Mouse (Mus musculus) E14TG2a.4 (cell line): ENCODE measurements around the gene Triobp.

Source experiments
- CTCF ChIP-seq: conservative IDR thresholded peaks from 2 replicates; pipeline ENCODE4 v1.5.1; 2014; ENCODE audit warnings: low read length
- NANOG ChIP-seq: IDR thresholded peaks from 2 replicates; pipeline ENCODE4 v1.6.1; 2014; ENCODE audit warnings: borderline replicate concordance, low read length, mixed read lengths
- POU5F1 ChIP-seq: IDR thresholded peaks from 2 replicates; pipeline ENCODE4 v1.6.1; 2014; ENCODE audit warnings: low read length, borderline replicate concordance

- TF ChIP-seq CTCF (no peak), POU5F1 (no peak), NANOG (no peak)
These were observed 33.3 kb upstream of the Triobp start for GRCm38 (mm10) chr15:78914091-78914822.
